1 mouse cellular context compared by ENCODE assay signal in genomic region chr11:115813507-115814296, GRCm38 (mm10).
TF ChIP-seq lines count a peak whose summit lies in the region.

Caskin2 (minus strand) TSS chr11:115813639.

TF ChIP-seq in CH12.LX, 34 proteins besides CTCF, POLR2A, EP300 and RAD21 (continued from another document):
- 0 out of 2 replicates have a peak, but pooled peaks have one; percentile 16 for TF ChIP-seq JUN (IDR thresholded peaks at IDR 0.05; ENCODE audit: insufficient read depth, low read depth, low read length)
- TF ChIP-seq ZNF384 (IDR thresholded peaks at IDR 0.05; ENCODE audit: low read depth, low read length): peak; percentile 71
- no peak for TF ChIP-seq USF2 (conservative IDR thresholded peaks at IDR 0.05; ENCODE audit: low read depth, low read length)
- peak; percentile 87 for TF ChIP-seq NRF1 (IDR thresholded peaks at IDR 0.05; ENCODE audit: low read depth, low read length)
- peak; percentile 64 for TF ChIP-seq TCF12 (IDR thresholded peaks at IDR 0.05; ENCODE audit: low read depth, low read length)
- TF ChIP-seq ETS1 (conservative IDR thresholded peaks at IDR 0.05; ENCODE audit: low read depth, low read length): no peak
- TF ChIP-seq MAX (IDR thresholded peaks at IDR 0.05; ENCODE audit: low read length): peak; percentile 87
- TF ChIP-seq MYC (IDR thresholded peaks at IDR 0.05; ENCODE audit: low read depth, low read length): peak; percentile 77; the same call in 1 of the 2 replicates
- TF ChIP-seq MAZ (IDR thresholded peaks at IDR 0.05; ENCODE audit: low read depth, low read length): peak; percentile 94
- peak; percentile 91 for TF ChIP-seq MXI1 (IDR thresholded peaks at IDR 0.05; ENCODE audit: low read depth, low read length)
- TF ChIP-seq NELFE (IDR thresholded peaks at IDR 0.05; ENCODE audit: low read depth, low read length): peak; percentile 43; the same call in 1 of the 2 replicates
- peak; percentile 95 for TF ChIP-seq SMC3 (IDR thresholded peaks at IDR 0.05; ENCODE audit: low read depth, low read length)
- 0 out of 2 replicates have a peak, but pooled peaks have one; percentile 21 for TF ChIP-seq POLR2AphosphoS2 (IDR thresholded peaks at IDR 0.05; ENCODE audit: low read depth, low read length)
- TF ChIP-seq GABPA (IDR thresholded peaks at IDR 0.05; ENCODE audit: insufficient replicate concordance, low read depth, low read length): no peak
- no peak for TF ChIP-seq ZKSCAN1 (IDR thresholded peaks at IDR 0.05; ENCODE audit: borderline replicate concordance, low read depth, low read length)
- TF ChIP-seq SIN3A (IDR thresholded peaks at IDR 0.05; ENCODE audit: low read length): peak; percentile 99
- peak; percentile 51; the same call in 1 of the 2 replicates for TF ChIP-seq BHLHE40 (IDR thresholded peaks at IDR 0.05; ENCODE audit: low read depth, low read length)
- peak; percentile 82 for TF ChIP-seq RCOR1 (conservative IDR thresholded peaks at IDR 0.05; ENCODE audit: low read depth, low read length)
- TF ChIP-seq PAX5 (IDR thresholded peaks at IDR 0.05; ENCODE audit: low read length): no peak
- TF ChIP-seq CHD2 (IDR thresholded peaks at IDR 0.05; ENCODE audit: low read length): peak; percentile 73
- TF ChIP-seq CHD1 (IDR thresholded peaks at IDR 0.05; ENCODE audit: low read depth, low read length): no peak
- no peak for TF ChIP-seq UBTF (IDR thresholded peaks at IDR 0.05; ENCODE audit: low read depth, low read length)
- TF ChIP-seq KAT2A (IDR thresholded peaks at IDR 0.05; ENCODE audit: insufficient replicate concordance, low read length): 0 out of 2 replicates have a peak, but pooled peaks have one; percentile 55
